Mouse (Mus musculus): ENCODE measurements at regions not wholly inside any gene's neighbourhood (a gene's known extent, or its start where the extent isn't known, plus 50 kb on each side); places are given as distances from the start of the nearest gene placed in this dataset.

DNA sequence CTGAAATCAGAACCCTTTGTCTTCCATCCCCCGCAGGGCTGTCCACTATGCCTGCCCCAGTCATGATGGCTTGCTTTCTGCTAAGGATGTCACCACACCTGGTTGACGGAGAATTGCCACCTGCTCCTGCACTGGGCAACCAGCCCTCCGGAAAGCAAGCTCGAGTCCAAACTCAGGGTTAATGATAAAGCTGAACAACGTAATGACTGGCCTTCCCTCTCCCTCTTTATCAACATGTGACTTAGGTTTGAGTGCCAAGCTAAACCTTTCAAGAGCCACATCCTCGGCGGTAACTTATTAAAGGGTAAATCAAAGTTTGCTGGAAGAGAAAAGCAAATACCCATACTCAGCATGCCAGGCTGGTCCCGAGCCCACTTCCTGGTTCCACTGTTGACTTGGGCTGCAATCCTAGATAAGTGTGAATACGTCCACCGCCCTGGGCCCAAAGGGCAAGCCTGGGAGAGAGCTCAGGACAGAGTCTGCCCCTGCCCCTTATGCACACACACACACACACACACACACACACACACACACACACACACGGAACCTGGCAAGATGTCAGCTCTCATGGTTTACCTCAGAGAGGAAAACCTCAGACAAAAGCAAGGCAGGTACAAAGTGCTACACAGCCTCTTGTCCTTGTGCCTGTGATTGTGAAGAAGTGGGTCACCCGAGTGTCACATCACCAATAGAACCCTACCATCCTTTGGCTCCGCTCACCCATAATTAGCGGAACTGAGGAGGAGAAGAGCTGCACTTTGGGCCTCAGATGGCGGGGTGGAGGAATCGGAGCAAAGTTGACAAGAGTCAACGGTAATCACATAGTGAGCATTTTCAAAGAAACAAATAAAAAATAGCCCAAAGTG, 116.0 kb downstream of the Tomm20 start:
- Histone ChIP-seq H3K4me3 (ENCODE audit: low read length) (no peak overlapping the region), H3K4me1 (ENCODE audit: control insufficient read depth, insufficient read depth, low read length) (peaks cover 78% of the 10 kb centered on the region), H3K27ac (ENCODE audit: low read depth, low read length) (peak overlapping the region; percentile 74), H3K9ac (ENCODE audit: low read depth, low read length) (no peak overlapping the region), H3K36me3 (ENCODE audit: control insufficient read depth, insufficient read depth, low read length) (no peaks in the 10 kb centered on the region), H3K4me2 (replicated peaks; ENCODE audit: low read depth, low read length) (no peak overlapping the region), H3K9me3 (ENCODE audit: control insufficient read depth, low read length) (no peaks in the 10 kb centered on the region), H3K27me3 (ENCODE audit: control insufficient read depth, insufficient read depth, low read length) (no peaks in the 10 kb centered on the region)
- no peak for ATAC-seq (ENCODE audit: low FRiP score, low TSS enrichment)
- 64% methylated on average over 17 of the region's 17 CpGs for WGBS

DNA sequence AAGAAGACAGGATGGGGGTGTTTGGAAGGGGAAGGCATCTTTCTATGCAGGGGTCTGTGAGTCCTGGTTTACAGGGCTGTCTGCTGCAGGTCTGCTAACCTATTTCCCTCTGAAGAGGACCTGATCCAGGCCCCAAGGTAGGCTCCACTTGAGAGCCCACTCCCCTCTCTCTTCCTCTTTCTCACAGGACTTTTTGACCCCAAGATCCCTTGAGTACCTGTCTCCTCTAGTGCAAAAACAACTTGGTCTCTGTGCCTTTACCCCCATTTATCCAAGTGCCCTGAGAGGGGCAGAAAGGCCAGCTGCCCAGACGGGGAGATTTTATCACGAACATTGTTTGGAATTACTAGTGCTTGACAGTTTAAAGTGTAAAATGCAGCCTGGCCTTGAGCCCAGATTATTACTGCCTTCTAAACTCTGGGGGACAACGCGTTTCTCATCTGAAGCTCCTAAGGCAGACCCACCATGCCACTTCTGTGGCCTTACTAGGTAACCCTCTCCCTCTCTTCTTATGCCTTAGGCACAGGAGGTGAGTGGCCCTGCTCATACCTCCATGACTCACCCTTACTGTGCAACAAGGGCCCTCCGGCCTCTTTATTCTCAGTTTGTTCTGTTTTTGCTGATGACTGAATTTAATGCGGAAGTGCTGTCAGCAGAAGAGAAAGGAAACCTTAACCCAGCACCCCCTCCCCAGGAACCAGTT, 117.8 kb downstream of the Tomm20 start:
- WGBS: 23% methylated on average over 6 of the region's 6 CpGs
- Histone ChIP-seq H3K36me3 (ENCODE audit: control insufficient read depth, insufficient read depth, low read length) (no peaks in the 10 kb centered on the region), H3K9me3 (ENCODE audit: control insufficient read depth, low read length) (no peaks in the 10 kb centered on the region), H3K27me3 (ENCODE audit: control insufficient read depth, insufficient read depth, low read length) (no peaks in the 10 kb centered on the region), H3K27ac (ENCODE audit: low read depth, low read length) (peak overlapping the region; percentile 100), H3K4me1 (ENCODE audit: control insufficient read depth, insufficient read depth, low read length) (peaks cover 68% of the 10 kb centered on the region), H3K4me2 (replicated peaks; ENCODE audit: low read depth, low read length) (no peak overlapping the region), H3K4me3 (ENCODE audit: low read length) (no peak overlapping the region), H3K9ac (ENCODE audit: low read depth, low read length) (no peak overlapping the region; the same call in 1 of the 2 replicates)
- no peak for ATAC-seq (ENCODE audit: low FRiP score, low TSS enrichment)

DNA sequence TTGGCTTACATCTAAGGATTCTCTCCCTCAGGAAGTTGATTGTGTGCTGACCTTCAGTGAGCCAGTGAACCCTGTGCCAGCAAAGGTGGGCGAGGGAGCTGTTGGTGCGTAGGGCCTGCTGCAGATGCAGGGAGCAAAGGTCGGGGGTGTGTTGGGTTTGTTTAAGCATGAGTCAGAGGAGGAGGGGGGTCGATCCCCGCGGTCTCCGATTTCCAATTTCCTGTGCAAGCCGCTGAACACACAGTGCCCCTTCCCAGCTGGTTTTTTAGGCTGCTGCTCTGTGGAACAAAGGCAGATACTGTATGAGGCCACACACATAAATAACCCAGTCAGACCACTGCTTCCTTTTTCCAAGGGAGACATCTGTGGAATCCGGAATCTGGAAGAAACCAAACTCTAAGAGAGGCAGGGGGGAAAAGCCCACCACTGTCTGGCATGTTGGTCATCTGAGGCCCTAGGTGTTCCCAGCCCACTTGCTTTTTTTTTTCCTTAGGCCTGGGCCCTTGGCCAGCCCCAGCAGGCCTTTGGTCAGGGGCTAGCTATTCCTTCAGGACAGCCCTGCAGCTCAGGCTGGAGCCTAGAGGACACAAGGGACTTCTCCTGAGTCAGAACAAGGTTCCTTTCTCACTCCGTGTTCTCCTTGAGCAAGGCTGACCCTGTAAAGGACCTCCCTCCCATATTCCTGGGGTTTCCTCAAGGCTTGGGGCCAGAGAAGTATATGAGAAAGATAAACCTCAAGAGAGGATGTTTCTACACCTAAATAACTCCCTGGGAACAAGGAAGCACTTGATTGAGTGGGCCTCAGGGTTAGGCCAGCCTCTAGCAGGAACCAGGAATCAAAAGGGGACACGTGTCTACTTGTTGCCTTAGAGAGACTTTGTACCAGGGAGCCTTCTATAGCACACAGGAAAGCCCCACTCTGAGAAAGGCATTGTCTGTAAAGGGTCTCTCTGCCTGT, 119.0 kb downstream of the Tomm20 start:
- H3K27me3 ChIP-seq (ENCODE audit: control insufficient read depth, insufficient read depth, low read length): no peaks in the 10 kb centered on the region
- WGBS: under 1% methylated on average over 11 of the region's 11 CpGs
- peak overlapping the region; percentile 50; the same call in 1 of the 2 replicates for H3K9ac ChIP-seq (ENCODE audit: low read depth, low read length)
- peak; percentile 90 for ATAC-seq (ENCODE audit: low FRiP score, low TSS enrichment)
- no peak overlapping the region for H3K4me3 ChIP-seq (ENCODE audit: low read length)
- H3K27ac ChIP-seq (ENCODE audit: low read depth, low read length): peak overlapping the region; percentile 100
- peaks cover 58% of the 10 kb centered on the region for H3K4me1 ChIP-seq (ENCODE audit: control insufficient read depth, insufficient read depth, low read length)
- no peaks in the 10 kb centered on the region for H3K9me3 ChIP-seq (ENCODE audit: control insufficient read depth, low read length)
- 0 out of 2 replicates have a peak overlapping the region, but pooled peaks have one; percentile 10 for H3K4me2 ChIP-seq (replicated peaks; ENCODE audit: low read depth, low read length)
- H3K36me3 ChIP-seq (ENCODE audit: control insufficient read depth, insufficient read depth, low read length): no peaks in the 10 kb centered on the region

DNA sequence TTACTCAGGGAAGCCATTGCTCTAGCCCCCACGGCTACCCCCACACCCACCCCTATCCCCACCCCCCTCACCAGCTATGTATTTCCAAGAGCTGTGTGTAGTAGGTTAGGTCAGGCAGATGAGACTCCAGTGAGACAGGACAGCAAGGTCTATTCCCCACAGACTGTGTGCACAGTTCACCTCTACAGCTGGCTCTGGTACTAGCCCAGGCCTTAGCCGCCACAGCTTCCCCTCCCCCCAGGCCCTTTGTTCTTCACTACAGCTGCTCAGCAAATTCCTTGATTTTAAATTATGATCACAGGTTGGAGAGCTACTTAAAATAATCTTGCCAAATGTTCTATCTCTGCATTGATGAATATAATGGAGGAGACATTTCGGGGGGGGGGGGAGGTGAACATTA, 119.8 kb downstream of the Tomm20 start:
- H3K27me3 ChIP-seq (ENCODE audit: control insufficient read depth, insufficient read depth, low read length): no peaks in the 10 kb centered on the region
- peak overlapping the region; percentile 100 for H3K27ac ChIP-seq (ENCODE audit: low read depth, low read length)
- ATAC-seq (ENCODE audit: low FRiP score, low TSS enrichment): peak; percentile 63
- peaks cover 62% of the 10 kb centered on the region for H3K4me1 ChIP-seq (ENCODE audit: control insufficient read depth, insufficient read depth, low read length)
- H3K36me3 ChIP-seq (ENCODE audit: control insufficient read depth, insufficient read depth, low read length): no peaks in the 10 kb centered on the region
- H3K9ac ChIP-seq (ENCODE audit: low read depth, low read length): peak overlapping the region; percentile 12; the same call in 1 of the 2 replicates
- H3K4me2 ChIP-seq (replicated peaks; ENCODE audit: low read depth, low read length): no peak overlapping the region; the same call in 1 of the 2 replicates
- H3K4me3 ChIP-seq (ENCODE audit: low read length): no peak overlapping the region
- no peaks in the 10 kb centered on the region for H3K9me3 ChIP-seq (ENCODE audit: control insufficient read depth, low read length)
- WGBS: 7% methylated on average over 3 of the region's 3 CpGs

DNA sequence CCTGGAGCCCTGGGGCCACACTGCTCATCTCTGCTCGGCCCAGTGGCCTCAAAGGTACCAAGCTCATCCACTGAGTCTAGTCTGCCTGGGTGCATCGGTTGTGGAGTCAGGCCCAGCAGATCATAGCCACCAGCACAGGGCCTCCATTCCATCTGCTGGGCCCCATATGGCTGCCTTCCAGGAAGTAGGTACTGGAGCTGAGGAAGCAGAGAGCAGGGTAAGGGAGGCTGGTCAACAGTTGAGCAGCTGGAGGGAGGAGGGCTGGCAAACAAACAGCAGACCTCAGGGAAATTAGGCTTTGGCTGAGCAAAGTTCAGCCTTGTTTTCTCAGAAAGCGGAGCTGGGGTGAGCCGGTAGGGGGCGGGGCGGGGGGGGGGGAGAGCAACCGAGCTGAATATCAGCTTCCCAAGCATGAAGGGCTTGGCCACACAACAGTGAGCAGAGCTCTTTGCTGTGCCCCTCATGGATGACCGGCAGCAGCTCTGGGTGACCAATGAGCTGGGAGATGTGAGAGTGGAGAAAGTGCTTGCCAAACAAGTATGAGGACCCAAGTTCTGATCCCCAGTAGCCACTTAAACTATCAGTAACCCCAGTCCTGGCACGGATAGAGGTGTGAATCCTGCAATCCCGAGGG, 121.0 kb downstream of the Tomm20 start:
- H3K4me3 ChIP-seq (ENCODE audit: low read length): no peak overlapping the region
- H3K4me1 ChIP-seq (ENCODE audit: control insufficient read depth, insufficient read depth, low read length): peaks cover 56% of the 10 kb centered on the region

DNA sequence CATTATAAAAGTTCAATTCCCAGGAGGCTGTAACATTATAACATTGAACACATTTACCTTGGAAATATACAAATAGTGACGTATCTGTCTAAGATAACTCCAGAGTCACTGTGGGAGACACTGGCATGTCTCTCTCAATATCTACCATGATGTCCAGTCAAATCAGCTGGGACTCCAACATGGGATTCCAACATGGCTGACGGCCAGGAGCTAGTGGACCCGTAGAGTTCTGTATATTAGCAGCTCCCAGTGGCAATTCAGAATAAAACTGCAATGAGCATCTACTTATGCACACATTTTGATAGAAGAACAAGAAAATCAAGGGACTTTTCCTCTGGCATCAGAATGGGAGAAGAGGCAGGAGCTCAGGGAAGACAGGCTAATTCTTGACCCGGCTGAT, 123.4 kb downstream of the Tomm20 start:
- H3K27ac ChIP-seq (ENCODE audit: low read depth, low read length): no peak overlapping the region
- no peak for ATAC-seq (ENCODE audit: low FRiP score, low TSS enrichment)
- no peak overlapping the region for H3K4me3 ChIP-seq (ENCODE audit: low read length)
- H3K4me2 ChIP-seq (replicated peaks; ENCODE audit: low read depth, low read length): no peak overlapping the region
- no peak overlapping the region for H3K9ac ChIP-seq (ENCODE audit: low read depth, low read length)
- peaks cover 34% of the 10 kb centered on the region for H3K4me1 ChIP-seq (ENCODE audit: control insufficient read depth, insufficient read depth, low read length)
- no peaks in the 10 kb centered on the region for H3K27me3 ChIP-seq (ENCODE audit: control insufficient read depth, insufficient read depth, low read length)
- H3K9me3 ChIP-seq (ENCODE audit: control insufficient read depth, low read length): no peaks in the 10 kb centered on the region
- WGBS: 93% methylated on average over 4 of the region's 4 CpGs
- H3K36me3 ChIP-seq (ENCODE audit: control insufficient read depth, insufficient read depth, low read length): no peaks in the 10 kb centered on the region

More for the DNA sequence above, 121.0 kb downstream of the Tomm20 start:
- Histone ChIP-seq H3K36me3 (ENCODE audit: control insufficient read depth, insufficient read depth, low read length) (no peaks in the 10 kb centered on the region), H3K9me3 (ENCODE audit: control insufficient read depth, low read length) (no peaks in the 10 kb centered on the region), H3K9ac (ENCODE audit: low read depth, low read length) (no peak overlapping the region), H3K27me3 (ENCODE audit: control insufficient read depth, insufficient read depth, low read length) (no peaks in the 10 kb centered on the region), H3K4me2 (replicated peaks; ENCODE audit: low read depth, low read length) (no peak overlapping the region), H3K27ac (ENCODE audit: low read depth, low read length) (peak overlapping the region; percentile 89)
- 28% methylated on average over 10 of the region's 10 CpGs for WGBS
- ATAC-seq (ENCODE audit: low FRiP score, low TSS enrichment): peak; percentile 56

DNA sequence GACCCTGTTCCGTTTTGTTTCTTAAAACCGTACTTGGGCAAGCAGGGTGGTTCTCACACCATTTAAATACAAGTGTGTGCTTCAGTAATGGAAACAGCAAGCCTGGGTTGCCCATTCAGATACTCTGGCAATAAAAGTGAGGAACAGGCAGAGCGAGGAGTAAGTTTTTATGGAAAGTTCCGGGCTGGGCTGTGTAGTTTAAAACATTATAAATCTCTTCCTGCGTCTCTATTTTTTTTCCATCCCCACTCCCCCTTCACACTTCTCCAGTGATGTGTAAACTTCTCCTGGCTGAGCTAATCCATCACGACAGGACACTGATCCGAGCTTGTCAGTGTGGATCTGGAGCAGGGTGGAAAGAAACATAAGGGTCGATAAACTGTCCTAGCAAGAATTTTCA, 124.4 kb downstream of the Tomm20 start:
- no peak for ATAC-seq (ENCODE audit: low FRiP score, low TSS enrichment)
- Histone ChIP-seq H3K9me3 (ENCODE audit: control insufficient read depth, low read length) (no peaks in the 10 kb centered on the region), H3K27me3 (ENCODE audit: control insufficient read depth, insufficient read depth, low read length) (no peaks in the 10 kb centered on the region), H3K9ac (ENCODE audit: low read depth, low read length) (peak overlapping the region; percentile 13; the same call in 1 of the 2 replicates), H3K36me3 (ENCODE audit: control insufficient read depth, insufficient read depth, low read length) (no peaks in the 10 kb centered on the region), H3K4me2 (replicated peaks; ENCODE audit: low read depth, low read length) (no peak overlapping the region), H3K4me3 (ENCODE audit: low read length) (no peak overlapping the region), H3K27ac (ENCODE audit: low read depth, low read length) (peak overlapping the region; percentile 77), H3K4me1 (ENCODE audit: control insufficient read depth, insufficient read depth, low read length) (peaks cover 26% of the 10 kb centered on the region)
- WGBS: 14% methylated on average over 8 of the region's 8 CpGs

DNA sequence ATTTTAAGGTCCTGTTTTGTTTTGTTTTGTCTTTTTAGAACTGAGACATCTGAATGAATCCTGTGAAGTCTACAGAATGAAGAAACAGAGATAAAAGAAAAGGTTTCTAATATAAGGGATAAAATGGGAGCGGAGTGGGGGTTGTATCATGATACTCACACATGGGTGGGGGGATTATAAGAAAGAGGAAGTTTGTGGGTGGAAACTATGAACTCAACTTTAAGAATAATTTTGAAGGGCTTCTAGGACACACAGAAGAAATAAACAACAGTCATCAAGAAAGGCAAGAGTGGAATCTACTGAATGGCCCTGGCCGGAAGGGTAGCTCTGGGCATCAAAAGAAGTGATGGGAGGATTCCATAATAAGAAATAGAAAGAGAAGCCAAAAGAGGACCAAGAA, 125.1 kb downstream of the Tomm20 start:
- H3K4me2 ChIP-seq (replicated peaks; ENCODE audit: low read depth, low read length): no peak overlapping the region

More for the DNA sequence above, 125.1 kb downstream of the Tomm20 start:
- no peak overlapping the region for H3K4me3 ChIP-seq (ENCODE audit: low read length)
- no peaks in the 10 kb centered on the region for H3K36me3 ChIP-seq (ENCODE audit: control insufficient read depth, insufficient read depth, low read length)
- H3K9me3 ChIP-seq (ENCODE audit: control insufficient read depth, low read length): no peaks in the 10 kb centered on the region
- WGBS: 87% methylated on average over 2 of the region's 2 CpGs
- peak overlapping the region; percentile 77; the same call in 1 of the 2 replicates for H3K27ac ChIP-seq (ENCODE audit: low read depth, low read length)
- peaks cover 19% of the 10 kb centered on the region for H3K4me1 ChIP-seq (ENCODE audit: control insufficient read depth, insufficient read depth, low read length)
- no peak for ATAC-seq (ENCODE audit: low FRiP score, low TSS enrichment)
- no peak overlapping the region for H3K9ac ChIP-seq (ENCODE audit: low read depth, low read length)
- H3K27me3 ChIP-seq (ENCODE audit: control insufficient read depth, insufficient read depth, low read length): no peaks in the 10 kb centered on the region
